Mouse (Mus musculus) heart, postnatal 0 days (tissue): ENCODE measurements around the gene Pfkl. TPM values are rescaled to one million over a fixed set of nuclear protein-coding genes. Genes with fewer than 3 reads are reported as not detected.
A peak's percentile ranks its signal among the peaks of the same experiment; 100 is the strongest.

Experiments
- ATAC-seq: fragments of 200-750 bp; cut with Nextera tagmentation; 2 replicates; pipeline ENCODE4 v1.8.0; 2017; ENCODE audit warnings: low read depth, moderate number of reproducible peaks, moderate library complexity; ENCODE audit not compliant: insufficient read depth
- DNase-seq: peaks from one replicate; pipeline ENCODE4 v3.0.0-alpha.2; 2016; ENCODE audit warnings: low spot score
- H3K27ac ChIP-seq: fragments of 300-500 bp; sonication (generic); 2 replicates; pipeline ENCODE4 v1.5.1; 2014; ENCODE audit warnings: low read depth, mild to moderate bottlenecking
- H3K27me3 ChIP-seq: fragments of 300-500 bp; sonication (generic); 2 replicates; pipeline ENCODE4 v1.6.1; 2014; ENCODE audit warnings: low read length, mixed read lengths; ENCODE audit not compliant: control insufficient read depth, insufficient read depth
- H3K36me3 ChIP-seq: fragments of 300-500 bp; sonication (generic); replicated peaks from 2 replicates; pipeline ENCODE4 v1.6.1; 2014; ENCODE audit warnings: low read length, mixed read lengths; ENCODE audit not compliant: control insufficient read depth, insufficient read depth
- H3K4me1 ChIP-seq: fragments of 300-500 bp; sonication (generic); 2 replicates; pipeline ENCODE4 v1.6.1; 2014; ENCODE audit warnings: antibody characterized with exemption; ENCODE audit not compliant: control insufficient read depth, insufficient read depth
- H3K4me2 ChIP-seq: fragments of 300-500 bp; sonication (generic); 2 replicates; pipeline ENCODE4 v1.6.1; 2014; ENCODE audit warnings: low read depth, mild to moderate bottlenecking, low read length, moderate library complexity
- H3K4me3 ChIP-seq: fragments of 300-500 bp; sonication (generic); 2 replicates; pipeline ENCODE4 v1.5.1; 2014; ENCODE audit warnings: low read depth, low read length
- H3K9ac ChIP-seq: fragments of 300-500 bp; sonication (generic); replicated peaks from 2 replicates; pipeline ENCODE4 v1.6.1; 2014; ENCODE audit warnings: low read depth, low read length, mixed read lengths
- H3K9me3 ChIP-seq: fragments of 300-500 bp; sonication (generic); replicated peaks from 2 replicates; pipeline ENCODE4 v1.6.1; 2016; ENCODE audit warnings: low read length; ENCODE audit not compliant: control insufficient read depth
- CTCF ChIP-seq: IDR thresholded peaks from 2 replicates; pipeline ENCODE4 v1.5.1; 2016; ENCODE audit warnings: antibody characterized with exemption, control low read depth, low read depth
- EP300 ChIP-seq: IDR thresholded peaks from 2 replicates; pipeline ENCODE4 v1.6.1; 2016; ENCODE audit warnings: antibody characterized with exemption, low read depth
- WGBS: fragments of 180-500 bp; shearing (Covaris S2); extraction: QIAGEN DNeasy Blood & Tissue Kit; methylation state at CpG from one replicate; pipeline ENCODE4 v1.1.7; 2014; 5-methylcytosine and 5-hydroxymethylcytosine counted together
- polyA plus RNA-seq: library from polyadenylated mRNA; unstranded; fragments of >200 nt; fragmentation: Nextera tagmentation; extraction: Ambion mirVana; gene quantifications from 2 replicates; pipeline ENCODE4 v1.2.1, GENCODE M21; 2015
- total RNA-seq: library from RNA; depleted of rRNA; stranded (reverse); fragments of >200 nt; gene quantifications from 2 replicates; pipeline ENCODE4 v1.2.3, GENCODE M21; 2014; ENCODE audit warnings: low replicate concordance; rRNA removed

Pfkl gene
- total RNA-seq = 353 and 356 TPM in 2 replicates
- 68.9 and 71.0 TPM in 2 replicates for polyA plus RNA-seq

DNA sequence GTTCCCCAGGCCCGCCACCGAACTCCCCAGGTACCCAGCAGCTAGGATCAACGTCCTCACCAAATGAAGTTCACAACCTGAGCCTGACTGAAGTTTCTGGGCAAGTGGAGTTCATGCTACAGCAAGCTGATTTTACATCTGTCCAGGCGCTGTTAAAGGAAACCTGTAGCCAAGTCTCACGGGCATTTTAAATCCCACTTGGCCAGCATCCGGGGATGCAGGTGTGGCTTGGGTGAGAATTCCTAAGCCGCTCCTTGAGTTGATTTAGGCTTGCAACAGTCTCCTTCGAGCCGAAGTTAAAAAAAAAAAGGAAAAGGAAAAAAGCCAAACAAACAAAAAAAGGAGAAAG is at the start of gene Pfkl:
Pfkl (minus strand) TSS at position 139 of the 349 bp plus-strand sequence.
- Histone ChIP-seq H3K9me3 (0 out of 2 replicates have a peak, but pooled peaks cover 5% of the 10 kb centered on the region), H3K4me2 (peak within 1 kb of the TSS; percentile 89), H3K4me1 (peaks cover 26% of the 10 kb centered on the region), H3K27me3 (no peaks in the 10 kb centered on the region), H3K36me3 (0 out of 2 replicates have a peak, but pooled peaks cover 6% of the 10 kb centered on the region), H3K4me3 (peak within 1 kb of the TSS; percentile 68), H3K27ac (peak within 1 kb of the TSS; percentile 93), H3K9ac (peak within 1 kb of the TSS; percentile 62)
- no peak for TF ChIP-seq EP300
- no peak for TF ChIP-seq CTCF
- ATAC-seq = 0 out of 2 replicates have a peak, but pooled peaks have one; percentile 3
- DNase-seq = no peak
- WGBS = 0% methylated on average over 9 of the region's 9 CpGs

DNA sequence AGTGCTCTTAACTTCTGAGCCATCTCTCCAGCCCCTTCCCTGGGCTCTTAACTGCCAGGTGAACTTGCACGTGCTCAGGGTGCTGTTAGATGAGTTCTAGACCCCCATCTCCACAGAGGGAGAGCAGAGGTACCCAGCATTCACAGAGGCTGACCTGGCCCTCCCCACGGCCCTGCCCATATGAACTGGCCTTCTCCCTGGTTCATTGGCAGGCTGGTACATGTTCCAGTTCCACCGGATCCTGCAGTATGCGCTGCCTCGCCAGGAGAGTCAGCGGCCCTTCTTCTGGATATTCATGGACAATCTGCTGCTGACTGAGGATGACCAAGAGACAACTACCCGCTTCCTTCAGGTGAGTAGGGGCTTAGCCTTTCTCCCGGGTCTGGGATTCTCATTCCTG is 47.2 kb upstream of the Pfkl start:
- Histone ChIP-seq H3K4me3 (no peak overlapping the region), H3K4me2 (no peak overlapping the region), H3K9ac (no peak overlapping the region), H3K27ac (no peak overlapping the region), H3K27me3 (no peaks in the 10 kb centered on the region), H3K9me3 (no peaks in the 10 kb centered on the region), H3K4me1 (no peaks in the 10 kb centered on the region), H3K36me3 (no peaks in the 10 kb centered on the region)
- WGBS = 78% methylated on average over 8 of the region's 8 CpGs
- DNase-seq = no peak
- TF ChIP-seq CTCF (no peak), EP300 (no peak)
- no peak for ATAC-seq

DNA sequence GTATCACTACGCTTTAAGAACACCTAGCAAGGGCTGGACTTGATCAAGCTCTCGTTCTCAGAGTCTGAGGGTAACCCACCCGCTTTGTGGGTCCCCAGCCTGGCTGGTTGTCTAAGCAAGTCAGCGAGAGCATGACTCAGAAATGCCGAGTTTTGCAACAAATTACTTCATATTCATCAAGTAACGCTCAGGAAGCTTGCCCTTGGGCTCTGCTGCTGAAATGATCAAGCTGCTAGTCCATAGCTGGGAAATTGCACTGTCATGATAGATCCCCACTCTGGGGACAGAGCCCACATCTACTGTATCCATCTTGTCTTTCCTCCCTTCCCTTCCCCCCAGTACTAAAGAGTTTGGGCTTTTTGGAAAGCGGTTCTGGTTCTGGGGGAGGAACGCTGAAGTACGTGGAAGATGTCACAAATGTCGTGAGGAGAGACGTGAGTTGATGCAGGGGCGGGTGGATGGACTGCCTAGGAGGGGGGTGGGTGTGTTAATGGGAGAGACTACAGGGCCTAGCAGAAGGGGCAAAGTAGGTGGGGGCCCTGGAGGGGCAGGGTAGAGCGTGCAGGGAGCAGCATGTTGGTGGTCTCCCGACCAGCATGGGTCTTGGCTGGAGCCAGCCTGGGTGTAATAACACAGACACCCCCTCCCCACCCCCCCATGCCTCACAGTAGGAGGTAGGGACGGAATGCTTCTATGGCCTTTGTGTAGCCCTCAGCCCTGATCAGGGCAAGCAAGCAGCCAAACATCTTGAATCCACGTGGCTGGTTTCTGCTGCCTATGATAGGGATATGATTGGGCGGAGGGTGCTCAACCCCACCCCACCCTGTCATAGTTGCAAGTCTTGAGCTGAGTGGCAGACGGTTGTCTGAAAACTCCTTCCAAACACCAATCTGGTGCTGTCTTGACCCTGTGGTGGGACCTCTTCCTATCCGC is 45.0 kb upstream of the Pfkl start:
- H3K9ac ChIP-seq = no peak overlapping the region
- H3K27me3 ChIP-seq = no peaks in the 10 kb centered on the region
- no peaks in the 10 kb centered on the region for H3K4me1 ChIP-seq
- H3K9me3 ChIP-seq = no peaks in the 10 kb centered on the region
- no peak overlapping the region for H3K4me3 ChIP-seq
- no peak overlapping the region for H3K4me2 ChIP-seq
- no peaks in the 10 kb centered on the region for H3K36me3 ChIP-seq
- ATAC-seq (no peak), DNase-seq (no peak)
- no peak overlapping the region for H3K27ac ChIP-seq
- WGBS = 57% methylated on average over 19 of the region's 19 CpGs
- no peak for TF ChIP-seq EP300
- TF ChIP-seq CTCF = no peak

DNA sequence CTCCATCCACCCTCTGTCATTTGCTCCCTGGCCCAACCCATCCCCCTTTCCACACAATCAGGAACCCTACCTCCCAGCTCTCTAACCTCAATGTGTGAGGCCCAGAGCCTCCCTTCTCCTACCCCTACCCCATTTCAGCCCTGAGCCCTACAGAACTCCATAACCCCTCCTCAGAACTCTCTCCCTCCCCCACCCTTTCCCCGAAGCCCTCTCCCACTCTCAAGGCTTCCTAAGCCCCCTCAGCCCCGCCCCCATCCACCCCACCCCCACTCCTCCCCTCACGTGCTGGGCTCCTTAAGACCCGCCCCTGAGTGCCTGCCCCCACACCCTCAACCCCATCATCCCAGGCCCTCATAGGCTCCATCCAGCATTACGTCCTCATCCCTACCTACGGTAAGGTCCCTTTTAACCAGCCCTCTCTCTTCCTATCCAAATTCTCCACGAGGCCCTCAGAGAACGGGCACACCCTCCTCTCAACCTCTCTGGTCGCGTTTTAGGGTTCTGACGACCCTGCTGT is 39.7 kb upstream of the Pfkl start:
- Histone ChIP-seq H3K27ac (no peak overlapping the region), H3K4me1 (no peaks in the 10 kb centered on the region), H3K9ac (no peak overlapping the region), H3K36me3 (no peaks in the 10 kb centered on the region), H3K27me3 (no peaks in the 10 kb centered on the region), H3K9me3 (no peaks in the 10 kb centered on the region), H3K4me2 (no peak overlapping the region), H3K4me3 (no peak overlapping the region)
- TF ChIP-seq EP300 (no peak), CTCF (no peak)
- WGBS = 48% methylated on average over 11 of the region's 11 CpGs
- DNase-seq = no peak
- no peak for ATAC-seq

DNA sequence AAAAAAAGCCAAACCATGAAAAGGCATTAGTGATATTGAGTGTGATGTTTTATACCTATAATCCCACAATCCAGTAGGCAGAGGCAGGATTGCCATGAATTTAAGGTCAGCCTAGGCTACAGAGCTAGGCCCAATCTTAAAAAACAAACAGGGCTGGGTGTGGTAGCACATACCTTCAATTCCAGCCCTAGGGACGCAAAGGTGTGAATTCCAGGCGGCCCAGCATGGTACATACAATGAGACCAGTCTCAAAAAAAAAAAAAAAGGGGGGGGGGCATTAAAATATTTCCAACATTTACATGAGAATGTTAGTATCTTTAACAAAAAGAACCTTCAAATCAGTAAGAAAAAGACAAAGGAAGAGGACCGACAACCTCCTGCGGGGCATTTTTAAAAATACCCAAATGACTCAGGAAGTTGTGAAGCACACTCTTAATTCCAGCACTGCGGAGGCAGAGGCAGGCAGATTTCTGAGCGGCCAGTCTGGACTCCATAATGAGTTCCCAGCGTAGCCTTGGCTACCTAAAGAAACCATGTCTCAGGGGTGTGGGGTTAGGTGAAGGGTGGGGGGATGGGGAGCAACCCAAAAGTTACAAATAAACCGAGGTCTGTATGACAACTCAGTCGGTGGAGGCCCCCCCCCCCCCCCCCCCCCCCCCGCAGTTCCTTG is 38.3 kb upstream of the Pfkl start:
- 80% methylated on average over 9 of the region's 10 CpGs for WGBS
- DNase-seq (no peak), ATAC-seq (no peak)
- Histone ChIP-seq H3K9me3 (no peaks in the 10 kb centered on the region), H3K27me3 (peaks cover 1% of the 10 kb centered on the region), H3K4me1 (0 out of 2 replicates have a peak, but pooled peaks cover 4% of the 10 kb centered on the region), H3K4me2 (no peak overlapping the region), H3K9ac (no peak overlapping the region), H3K36me3 (no peaks in the 10 kb centered on the region), H3K27ac (no peak overlapping the region), H3K4me3 (no peak overlapping the region)
- no peak for TF ChIP-seq CTCF
- no peak for TF ChIP-seq EP300
